Mouse (Mus musculus) bone marrow, adult 2 months (tissue): ENCODE data around the gene Pfkfb4.

ENCODE experiments used
- CTCF ChIP-seq: fragments of 200-500 bp; IDR thresholded peaks from 2 replicates; pipeline ENCODE4 v1.5.1; 2011; ENCODE audit warnings: low read length, control low read depth; ENCODE audit not compliant: control insufficient read depth, insufficient read depth
- POLR2A ChIP-seq: fragments of 200-500 bp; IDR thresholded peaks from 2 replicates; pipeline ENCODE4 v1.6.1; 2011; ENCODE audit warnings: low read depth, mild to moderate bottlenecking, control low read depth, low read length, borderline replicate concordance; ENCODE audit not compliant: control insufficient read depth

DNA sequence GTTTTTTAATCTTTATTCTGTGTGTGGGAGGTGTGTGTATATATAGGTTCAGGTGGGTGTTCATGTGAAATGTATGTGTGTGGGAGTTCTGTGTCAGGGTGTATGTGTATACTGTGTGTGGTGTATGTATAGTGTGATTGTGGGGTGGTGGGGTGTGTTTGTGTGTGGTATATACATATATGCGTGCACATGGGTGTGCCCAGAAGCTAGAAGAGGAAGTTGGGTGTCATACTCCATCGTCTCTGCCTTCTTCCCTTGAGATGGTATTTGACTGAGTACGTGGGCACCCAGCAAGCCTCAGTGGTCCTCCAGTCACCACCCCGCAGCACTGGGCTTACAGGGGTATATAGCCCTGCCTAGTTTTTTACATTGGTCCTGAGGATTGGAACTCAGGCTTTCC, 29.9 kb downstream of the Pfkfb4 start:
- TF ChIP-seq CTCF, result no peak
- TF ChIP-seq POLR2A, result no peak
